Mouse (Mus musculus): ENCODE data around the gene Rps10.

Gene Rps10

DNA sequence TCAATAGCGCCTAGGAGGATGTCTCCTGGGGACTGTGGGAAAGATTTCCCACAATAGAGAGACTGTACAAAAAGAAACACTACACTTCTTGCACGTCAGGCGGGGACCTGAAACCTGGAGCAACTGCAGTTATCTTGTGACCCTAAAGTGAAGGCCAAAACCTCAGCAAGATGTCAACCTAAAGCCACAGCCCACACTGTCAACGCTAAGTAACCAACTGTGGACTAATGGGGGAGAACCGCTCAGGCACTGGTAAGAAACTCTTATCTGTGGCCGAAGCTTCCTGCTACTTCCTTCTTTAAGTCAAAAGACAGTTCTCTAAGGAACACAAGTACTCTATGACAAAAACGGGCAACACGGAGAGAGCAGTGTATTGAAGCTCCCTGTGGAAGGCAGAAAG lies 48.2 kb downstream of the Rps10 start:
- in situ Hi-C loops (cut with MboI; ENCODE audit: low pct_unique_long_range_greater_than_20kb in 1 of 2, low sequenced_read_pairs in 2 of 2, unreplicated experiment in 1 of 2), result no loop called here

DNA sequence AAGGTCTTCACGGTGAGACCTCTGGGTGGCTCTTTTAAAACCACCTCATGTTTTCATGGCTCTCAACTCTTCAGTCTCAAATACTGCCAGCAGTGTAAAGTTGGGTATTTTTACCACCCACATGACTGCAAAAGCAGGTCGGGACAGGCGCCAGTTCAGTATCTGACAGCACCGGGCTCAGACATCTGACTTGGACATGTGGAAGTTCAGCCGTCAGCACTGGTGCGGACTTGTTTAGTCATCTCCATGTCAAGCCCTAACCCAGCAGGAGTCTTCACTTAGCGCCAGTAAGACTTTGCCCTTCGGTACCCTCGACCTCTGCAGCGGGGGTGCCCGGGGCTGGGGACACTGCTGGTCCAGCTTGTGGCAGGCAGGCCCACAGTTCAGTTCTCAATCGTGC lies 49.2 kb downstream of the Rps10 start:
- in situ Hi-C loops (cut with MboI; ENCODE audit: low pct_unique_long_range_greater_than_20kb in 1 of 2, low sequenced_read_pairs in 2 of 2, unreplicated experiment in 1 of 2), result no loop called here

DNA sequence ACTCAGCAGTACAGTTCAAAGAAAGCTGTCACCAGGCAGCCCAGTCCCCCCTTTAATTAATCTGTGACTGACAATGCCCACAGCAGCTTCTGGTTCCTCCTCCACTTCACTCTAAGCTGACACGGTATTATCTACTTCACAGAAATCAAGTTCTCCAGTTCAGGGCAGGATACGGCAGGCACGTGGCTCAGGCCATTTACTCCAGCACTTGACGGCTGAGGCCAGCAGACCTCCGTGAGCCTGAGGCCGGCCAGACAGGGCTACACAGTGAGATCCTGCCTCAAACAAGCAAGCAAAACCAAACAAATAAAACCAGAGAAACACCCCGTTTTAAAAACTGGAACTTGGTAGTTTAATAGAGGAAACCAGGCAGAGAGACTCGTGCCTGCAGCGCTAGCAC lies 49.8 kb downstream of the Rps10 start:
- in situ Hi-C loops (cut with MboI; ENCODE audit: low pct_unique_long_range_greater_than_20kb in 1 of 2, low sequenced_read_pairs in 2 of 2, unreplicated experiment in 1 of 2), result no loop called here

DNA sequence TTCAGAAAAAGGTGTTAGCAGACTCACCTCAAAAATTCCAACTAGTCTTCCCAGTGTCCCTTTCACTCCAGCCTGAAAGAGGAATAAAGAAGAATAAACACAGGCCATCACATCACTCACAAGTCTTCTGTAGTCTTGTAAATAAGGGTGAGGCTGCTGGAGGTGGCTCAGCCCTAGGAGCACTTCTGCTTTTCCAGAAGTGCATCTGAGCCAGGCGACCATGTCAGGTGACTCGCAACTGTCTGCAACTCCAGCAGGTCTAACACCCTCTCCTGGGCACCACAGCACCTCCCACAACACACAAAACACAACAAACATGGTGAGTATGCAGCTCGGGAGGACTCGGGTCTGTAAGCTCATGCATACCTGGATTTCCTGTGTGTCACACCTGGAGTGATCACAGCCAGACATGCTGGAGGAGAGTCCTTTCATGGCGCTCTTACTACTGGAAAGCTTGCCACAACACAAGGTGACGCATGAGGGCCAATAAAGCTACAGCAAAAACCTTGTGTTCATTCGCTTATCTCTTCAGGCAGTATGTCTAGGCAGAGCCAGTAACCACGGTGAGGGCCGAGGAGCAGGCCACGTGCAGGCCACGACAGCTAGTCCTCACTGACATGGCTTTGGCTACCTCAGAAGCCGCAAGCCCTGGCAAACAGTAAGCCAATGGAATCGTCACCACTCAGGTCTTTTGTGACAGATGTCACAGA lies 53.1 kb downstream of the Rps10 start:
- in situ Hi-C loops (cut with MboI; ENCODE audit: low pct_unique_long_range_greater_than_20kb in 1 of 2, low sequenced_read_pairs in 2 of 2, unreplicated experiment in 1 of 2), result no loop called here

Data from mouse embryonic stem cell (cell line).